8 mouse cellular contexts compared by ENCODE assay signal in genomic region chr12:76694801-76695505, GRCm38 (mm10). TPM values are rescaled to one million over a fixed set of nuclear protein-coding genes. Genes with fewer than 3 reads are reported as not detected.
DNase-seq lines count a peak whose midpoint lies in the region; ATAC-seq and TF ChIP-seq lines count a peak whose summit lies in the region.

No protein-coding gene starts in this region.

- peak overlapping the region; percentile 61 for H3K4me2 ChIP-seq in limb, embryonic 12.5 days
- peak overlapping the region; percentile 58 for H3K4me2 ChIP-seq in midbrain, embryonic 16.5 days (ENCODE audit: low read length)

- H3K4me3 ChIP-seq in limb, embryonic 12.5 days (replicated peaks) = peak overlapping the region; percentile 27
- peak overlapping the region; percentile 25 for H3K4me3 ChIP-seq in midbrain, embryonic 16.5 days (ENCODE audit: low read depth, low read length)
- peak overlapping the region; percentile 39 for H3K4me3 ChIP-seq in thymus, adult 2 months (ENCODE audit: control insufficient read depth, insufficient read depth, low read length)

- ATAC-seq in erythroid progenitor cell, adult 5-6 weeks (replicated peaks; ENCODE audit: low FRiP score, poor library complexity, severe bottlenecking) = 0 out of 2 replicates have a peak, but pooled peaks have one; percentile 9
- ATAC-seq in inflammation-experienced regulatory T-cells, adult 6 months = peak; percentile 95
- ATAC-seq in limb, embryonic 12.5 days (ENCODE audit: insufficient number of reproducible peaks, insufficient read depth, low FRiP score, low TSS enrichment, low read depth) = no peak
- 0 out of 2 replicates have a peak, but pooled peaks have one; percentile 54 for ATAC-seq in midbrain, embryonic 16.5 days

- TF ChIP-seq CTCF in thymus, adult 2 months (IDR thresholded peaks at IDR 0.05; ENCODE audit: borderline replicate concordance, control insufficient read depth, extremely low read depth, insufficient read depth, low read length, poor library complexity) = no peak

- TF ChIP-seq POLR2A in thymus, adult 2 months (IDR thresholded peaks at IDR 0.05; ENCODE audit: control insufficient read depth, extremely low read depth, insufficient read depth, low read length, poor library complexity) = no peak

- no peaks in the 10 kb centered on the region for H3K9me3 ChIP-seq in limb, embryonic 12.5 days
- no peaks in the 10 kb centered on the region for H3K9me3 ChIP-seq in midbrain, embryonic 16.5 days (replicated peaks; ENCODE audit: control insufficient read depth, low read length, poor library complexity, severe bottlenecking)

- H3K4me1 ChIP-seq in limb, embryonic 12.5 days (replicated peaks) = peaks cover 9% of the 10 kb centered on the region
- H3K4me1 ChIP-seq in midbrain, embryonic 16.5 days (ENCODE audit: control insufficient read depth, insufficient read depth, low read length) = peaks cover 4% of the 10 kb centered on the region
- H3K4me1 ChIP-seq in thymus, adult 2 months (replicated peaks; ENCODE audit: control insufficient read depth, insufficient read depth, low read length) = peaks cover 10% of the 10 kb centered on the region

- 5% methylated on average over 17 of the region's 17 CpGs for WGBS in limb, embryonic 12.5 days
- WGBS in midbrain, embryonic 16.5 days = 4% methylated on average over 17 of the region's 17 CpGs
- WGBS in thymus, adult 2 months = 9% methylated on average over 17 of the region's 17 CpGs

- H3K36me3 ChIP-seq in limb, embryonic 12.5 days = no peaks in the 10 kb centered on the region
- H3K36me3 ChIP-seq in midbrain, embryonic 16.5 days (ENCODE audit: control insufficient read depth, insufficient read depth, low read length) = no peaks in the 10 kb centered on the region
- H3K36me3 ChIP-seq in thymus, adult 2 months (ENCODE audit: control insufficient read depth, insufficient read depth, low read length) = no peaks in the 10 kb centered on the region

- peak; percentile 76 for DNase-seq in heart, adult 11 months
- no peak for DNase-seq in heart, postnatal 4 days
- peak; percentile 48 for DNase-seq in adrenal gland, postnatal 10 days
- peak; percentile 70 for DNase-seq in thymus, adult 2 months

- peak overlapping the region; percentile 31; the same call in 1 of the 2 replicates for H3K9ac ChIP-seq in limb, embryonic 12.5 days (replicated peaks)
- H3K9ac ChIP-seq in midbrain, embryonic 16.5 days (ENCODE audit: low read depth, low read length) = 0 out of 2 replicates have a peak overlapping the region, but pooled peaks have one; percentile 30

- H3K27me3 ChIP-seq in limb, embryonic 12.5 days = no peaks in the 10 kb centered on the region
- no peaks in the 10 kb centered on the region for H3K27me3 ChIP-seq in midbrain, embryonic 16.5 days (ENCODE audit: control insufficient read depth, insufficient read depth, low read depth, low read length)
- no peaks in the 10 kb centered on the region for H3K27me3 ChIP-seq in thymus, adult 2 months (ENCODE audit: control insufficient read depth, insufficient read depth, low read length)

- no peak overlapping the region for H3K27ac ChIP-seq in limb, embryonic 12.5 days
- no peak overlapping the region for H3K27ac ChIP-seq in midbrain, embryonic 16.5 days (ENCODE audit: low read length)
- peak overlapping the region; percentile 86 for H3K27ac ChIP-seq in thymus, adult 2 months (ENCODE audit: control insufficient read depth, insufficient read depth, low read length)

RNA-seq across cellular contexts. Expression of gene Sptb, which starts 15.4 kb away (rescaled TPM):
- total RNA-seq in heart, postnatal 4 days (2021) = 10 to 100 TPM; 62.2 to 62.6 TPM
- total RNA-seq in adrenal gland, postnatal 10 days (2021) = 10 to 100 TPM; 35.9 to 43.5 TPM
- total RNA-seq in erythroid progenitor cell, adult 5-6 weeks (2015; ENCODE audit: low replicate concordance) = 651 and 669 TPM in 2 replicates
- 1,485 and 1,588 TPM in 2 replicates for total RNA-seq in erythroid progenitor cell, adult 5-6 weeks (2017; ENCODE audit: low replicate concordance)
- polyA plus RNA-seq in inflammation-experienced regulatory T-cells, adult 6 months (2017; shearing (Covaris generic)) = 1 to 10 TPM in 1 of 3 experiments, under 1 TPM in 2; 0.10 to 1.1 (median 0.95) TPM
- 1.3 and 1.7 TPM in 2 replicates for polyA plus RNA-seq in limb, embryonic 12.5 days (2016; fragmentation: Nextera tagmentation; extraction: Ambion mirVana)
- polyA plus RNA-seq in midbrain, embryonic 16.5 days (2015; fragmentation: Nextera tagmentation; extraction: Ambion mirVana) = 4.1 and 5.1 TPM in 2 replicates
- 1.5 and 3.0 TPM in 2 replicates for polyA plus RNA-seq in thymus, adult 2 months (2012; rRNA removed)
